Mouse (Mus musculus): ENCODE data around the gene Gm10197. TPM values are rescaled to one million over a fixed set of nuclear protein-coding genes. Genes with fewer than 3 reads are reported as not detected.
A peak's percentile ranks its signal among the peaks of the same experiment; 100 is the strongest.

The Gm10197 gene
- polyA plus RNA-seq, 1 experiment from 2014 or later: not detected

DNA sequence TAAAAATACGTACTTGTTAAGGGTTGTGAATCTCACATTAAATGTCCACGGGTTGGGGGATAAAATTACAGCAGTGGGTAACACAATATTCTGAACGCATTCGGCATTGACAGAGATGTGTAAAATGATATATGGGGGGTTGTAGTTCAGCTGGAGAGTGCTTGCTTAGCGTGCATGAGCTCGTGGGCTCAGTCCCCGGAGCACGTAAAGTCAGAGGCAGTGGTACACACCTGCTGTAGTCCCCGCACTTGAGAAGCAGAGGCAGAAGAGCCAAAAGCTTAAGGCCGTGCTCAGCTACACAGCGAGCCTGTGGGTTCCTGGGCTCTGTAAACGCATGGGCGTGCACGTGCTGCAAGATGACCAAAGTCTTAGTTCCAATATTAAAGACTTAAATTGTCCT lies 25.8 kb downstream of the Gm10197 start:
- no peak for ATAC-seq
- 84% methylated on average over 14 of the region's 14 CpGs for WGBS
- H3K27ac ChIP-seq: no peak overlapping the region

DNA sequence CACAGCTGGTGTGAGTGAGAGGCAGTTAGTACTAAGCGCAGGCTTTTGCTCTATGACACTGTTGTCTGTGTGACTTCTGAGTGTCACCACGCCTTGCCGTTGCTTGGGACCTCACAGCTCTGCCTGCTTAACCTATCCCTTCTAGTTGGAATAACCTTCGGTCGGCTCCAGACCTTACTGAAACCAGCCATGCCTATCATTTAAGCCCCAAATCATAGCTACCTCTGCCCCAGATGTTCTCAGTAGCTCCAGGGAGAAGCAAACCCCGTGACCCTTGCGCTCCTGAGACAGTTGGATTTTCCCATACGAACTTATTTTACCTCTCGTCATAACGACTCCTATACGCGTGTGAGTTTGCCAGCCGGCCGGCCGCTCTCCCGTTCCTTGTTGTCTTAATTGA lies 27.5 kb downstream of the Gm10197 start:
- Histone ChIP-seq H3K27ac (no peak overlapping the region), H3K9me3 (replicated peaks) (no peaks in the 10 kb centered on the region), H3K36me3 (ENCODE audit: poor library complexity, severe bottlenecking) (peaks cover 11% of the 10 kb centered on the region), H3K27me3 (no peaks in the 10 kb centered on the region), H3K4me1 (peaks cover 34% of the 10 kb centered on the region), H3K4me3 (no peak overlapping the region), H3K4me2 (no peak overlapping the region), H3K9ac (no peak overlapping the region)
- no peak for ATAC-seq
- WGBS: 70% methylated on average over 16 of the region's 16 CpGs

More for the DNA sequence above, 25.8 kb downstream of the Gm10197 start:
- Histone ChIP-seq H3K36me3 (ENCODE audit: poor library complexity, severe bottlenecking) (peaks cover 11% of the 10 kb centered on the region), H3K4me1 (peaks cover 23% of the 10 kb centered on the region), H3K27me3 (no peaks in the 10 kb centered on the region), H3K9ac (no peak overlapping the region), H3K4me3 (no peak overlapping the region), H3K9me3 (replicated peaks) (no peaks in the 10 kb centered on the region), H3K4me2 (no peak overlapping the region)

GRCm38 (mm10) chr19:53343174-53343881 lies 28.2 kb downstream of the Gm10197 start:
- Histone ChIP-seq H3K27me3 (no peaks in the 10 kb centered on the region), H3K4me1 (peaks cover 34% of the 10 kb centered on the region), H3K9me3 (replicated peaks) (no peaks in the 10 kb centered on the region), H3K36me3 (ENCODE audit: poor library complexity, severe bottlenecking) (peaks cover 12% of the 10 kb centered on the region), H3K4me2 (no peak overlapping the region), H3K27ac (no peak overlapping the region), H3K9ac (no peak overlapping the region), H3K4me3 (no peak overlapping the region)
- no peak for ATAC-seq
- WGBS: 94% methylated on average over 13 of the region's 13 CpGs

DNA sequence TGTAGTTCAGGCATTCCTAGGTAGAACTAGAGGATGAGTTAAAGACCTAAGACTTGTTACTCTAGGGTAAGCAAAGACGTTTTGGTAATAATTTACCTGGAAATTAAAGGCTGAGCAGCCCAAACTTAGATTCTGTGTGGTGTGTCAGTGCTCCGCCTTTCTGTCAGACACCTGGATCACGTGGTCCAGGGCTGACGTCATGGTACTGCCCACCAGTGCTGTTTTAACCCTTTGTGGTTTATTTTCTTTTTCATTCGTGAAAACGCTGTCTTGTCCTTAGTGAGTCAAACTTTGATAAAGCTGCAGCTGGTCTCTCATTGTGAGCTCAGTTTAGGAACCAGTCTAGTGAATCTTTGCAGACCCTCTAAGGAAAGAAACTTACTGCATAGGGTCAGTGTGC lies 31.1 kb downstream of the Gm10197 start:
- Histone ChIP-seq H3K9ac (no peak overlapping the region), H3K4me2 (no peak overlapping the region), H3K4me3 (no peak overlapping the region), H3K9me3 (replicated peaks) (peaks cover 4% of the 10 kb centered on the region; the same call in 1 of the 2 replicates), H3K4me1 (peaks cover 29% of the 10 kb centered on the region), H3K27me3 (no peaks in the 10 kb centered on the region), H3K36me3 (ENCODE audit: poor library complexity, severe bottlenecking) (peaks cover 14% of the 10 kb centered on the region), H3K27ac (no peak overlapping the region)
- ATAC-seq: no peak
- WGBS: 23% methylated on average over 6 of the region's 6 CpGs

GRCm38 (mm10) chr19:53335241-53335640 lies 36.3 kb downstream of the Gm10197 start:
- no peak overlapping the region for H3K4me2 ChIP-seq
- peaks cover 10% of the 10 kb centered on the region for H3K4me1 ChIP-seq
- peaks cover 46% of the 10 kb centered on the region for H3K36me3 ChIP-seq (ENCODE audit: poor library complexity, severe bottlenecking)
- peaks cover 4% of the 10 kb centered on the region; the same call in 1 of the 2 replicates for H3K9me3 ChIP-seq (replicated peaks)
- no peak overlapping the region for H3K9ac ChIP-seq
- H3K27me3 ChIP-seq: no peaks in the 10 kb centered on the region
- ATAC-seq: no peak
- no peak overlapping the region for H3K4me3 ChIP-seq
- H3K27ac ChIP-seq: no peak overlapping the region
- 93% methylated on average over 9 of the region's 9 CpGs for WGBS

GRCm38 (mm10) chr19:53333730-53334129 lies 37.8 kb downstream of the Gm10197 start:
- Histone ChIP-seq H3K9ac (no peak overlapping the region), H3K27me3 (no peaks in the 10 kb centered on the region), H3K36me3 (ENCODE audit: poor library complexity, severe bottlenecking) (peaks cover 44% of the 10 kb centered on the region), H3K4me2 (no peak overlapping the region), H3K4me3 (no peak overlapping the region), H3K9me3 (replicated peaks) (peaks cover 4% of the 10 kb centered on the region; the same call in 1 of the 2 replicates), H3K4me1 (peaks cover 11% of the 10 kb centered on the region), H3K27ac (no peak overlapping the region)
- no peak for ATAC-seq
- WGBS: 94% methylated on average over 6 of the region's 6 CpGs

- 96% methylated on average over 21 of the region's 21 CpGs for WGBS
- H3K27ac ChIP-seq: no peak overlapping the region
- H3K36me3 ChIP-seq (ENCODE audit: poor library complexity, severe bottlenecking): peaks cover 32% of the 10 kb centered on the region
- H3K4me2 ChIP-seq: no peak overlapping the region
- no peak for ATAC-seq
- no peaks in the 10 kb centered on the region for H3K27me3 ChIP-seq
- peaks cover 14% of the 10 kb centered on the region for H3K4me1 ChIP-seq
- no peak overlapping the region for H3K9ac ChIP-seq
- no peak overlapping the region for H3K4me3 ChIP-seq
- no peaks in the 10 kb centered on the region for H3K9me3 ChIP-seq (replicated peaks)
Measured at GRCm38 (mm10) chr19:53331882-53332500, 39.6 kb downstream of the Gm10197 start.

DNA sequence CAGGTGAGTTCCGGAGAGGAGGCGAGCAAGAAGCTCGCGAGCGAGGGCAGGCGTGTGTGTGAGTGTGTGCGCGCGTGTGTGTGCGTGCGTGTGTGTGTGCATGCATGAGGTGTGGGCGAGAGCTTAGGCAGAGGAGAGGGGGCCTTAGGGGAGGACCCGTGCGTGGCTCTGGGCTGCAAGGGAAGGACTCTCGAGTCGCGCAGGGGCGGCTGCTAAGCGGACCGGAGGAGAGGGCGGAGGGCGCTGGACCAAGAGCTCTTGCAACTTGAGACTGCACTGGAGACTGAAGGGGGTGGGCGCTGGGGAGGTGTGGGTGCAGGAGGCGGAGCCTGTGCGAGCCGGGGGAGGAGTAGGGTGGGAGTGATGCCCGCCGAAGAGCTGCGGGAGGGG lies 41.6 kb downstream of the Gm10197 start:
- Histone ChIP-seq H3K4me2 (peak overlapping the region; percentile 99), H3K4me3 (peak overlapping the region; percentile 81), H3K27ac (peak overlapping the region; percentile 40; the same call in 1 of the 2 replicates), H3K4me1 (peaks cover 31% of the 10 kb centered on the region), H3K27me3 (no peaks in the 10 kb centered on the region), H3K9ac (peak overlapping the region; percentile 84), H3K9me3 (replicated peaks) (no peaks in the 10 kb centered on the region), H3K36me3 (ENCODE audit: poor library complexity, severe bottlenecking) (peaks cover 28% of the 10 kb centered on the region)
- under 1% methylated on average over 28 of the region's 29 CpGs for WGBS
- ATAC-seq: peak; percentile 66

DNA sequence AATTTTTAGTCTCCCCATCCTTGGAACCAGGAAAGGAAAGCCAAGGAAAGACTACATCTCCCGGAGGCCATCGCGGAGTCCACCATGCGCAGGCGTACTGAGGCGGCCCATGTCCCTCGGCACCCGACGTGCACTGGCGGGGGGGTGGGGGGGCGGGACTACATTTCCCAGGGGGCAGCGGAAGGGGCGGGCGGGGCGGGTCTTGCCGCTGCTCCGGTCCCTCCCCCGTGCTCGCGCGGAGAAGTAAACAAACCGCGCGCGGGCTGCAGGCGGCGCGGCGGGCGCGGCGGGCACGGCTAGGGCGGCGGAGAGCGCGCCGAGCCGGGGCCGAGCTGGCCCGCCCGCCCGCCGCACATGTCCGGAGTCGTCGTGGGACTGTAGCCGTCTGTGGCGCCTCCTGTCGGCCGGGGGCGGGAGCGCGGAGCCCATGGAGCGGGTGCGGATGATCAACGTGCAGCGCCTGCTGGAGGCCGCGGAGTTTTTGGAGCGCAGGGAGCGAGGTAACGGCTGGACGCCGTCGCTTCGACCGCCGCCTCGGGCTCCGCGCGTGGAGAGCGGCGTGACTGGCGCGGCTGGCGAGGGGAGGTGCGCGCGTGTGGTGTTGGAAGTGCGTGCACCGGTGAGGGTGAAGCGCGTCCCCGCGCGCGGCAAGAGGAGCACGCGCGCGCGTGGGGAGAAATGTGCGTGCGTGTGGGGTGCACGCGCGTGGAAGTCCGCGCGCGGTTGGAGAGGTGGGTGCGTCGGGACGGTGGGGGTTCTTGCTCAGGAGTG lies 42.2 kb downstream of the Gm10197 start:
- ATAC-seq: peak; percentile 87
- peaks cover 36% of the 10 kb centered on the region for H3K4me1 ChIP-seq
- peak overlapping the region; percentile 99 for H3K4me2 ChIP-seq
- no peaks in the 10 kb centered on the region for H3K27me3 ChIP-seq
- WGBS: under 1% methylated on average over 86 of the region's 106 CpGs
- no peaks in the 10 kb centered on the region for H3K9me3 ChIP-seq (replicated peaks)
- H3K27ac ChIP-seq: peak overlapping the region; percentile 40
- H3K4me3 ChIP-seq: peak overlapping the region; percentile 81
- H3K36me3 ChIP-seq (ENCODE audit: poor library complexity, severe bottlenecking): peaks cover 23% of the 10 kb centered on the region
- peak overlapping the region; percentile 84 for H3K9ac ChIP-seq

GRCm38 (mm10) chr19:53328116-53328515 lies 43.5 kb downstream of the Gm10197 start:
- no peak overlapping the region for H3K4me3 ChIP-seq
- peaks cover 16% of the 10 kb centered on the region for H3K36me3 ChIP-seq (ENCODE audit: poor library complexity, severe bottlenecking)
- no peak overlapping the region for H3K27ac ChIP-seq
- no peak for ATAC-seq
- no peak overlapping the region for H3K9ac ChIP-seq
- no peak overlapping the region for H3K4me2 ChIP-seq
- WGBS: 76% methylated on average over 9 of the region's 9 CpGs
- H3K27me3 ChIP-seq: no peaks in the 10 kb centered on the region
- H3K4me1 ChIP-seq: peaks cover 40% of the 10 kb centered on the region
- H3K9me3 ChIP-seq (replicated peaks): no peaks in the 10 kb centered on the region

DNA sequence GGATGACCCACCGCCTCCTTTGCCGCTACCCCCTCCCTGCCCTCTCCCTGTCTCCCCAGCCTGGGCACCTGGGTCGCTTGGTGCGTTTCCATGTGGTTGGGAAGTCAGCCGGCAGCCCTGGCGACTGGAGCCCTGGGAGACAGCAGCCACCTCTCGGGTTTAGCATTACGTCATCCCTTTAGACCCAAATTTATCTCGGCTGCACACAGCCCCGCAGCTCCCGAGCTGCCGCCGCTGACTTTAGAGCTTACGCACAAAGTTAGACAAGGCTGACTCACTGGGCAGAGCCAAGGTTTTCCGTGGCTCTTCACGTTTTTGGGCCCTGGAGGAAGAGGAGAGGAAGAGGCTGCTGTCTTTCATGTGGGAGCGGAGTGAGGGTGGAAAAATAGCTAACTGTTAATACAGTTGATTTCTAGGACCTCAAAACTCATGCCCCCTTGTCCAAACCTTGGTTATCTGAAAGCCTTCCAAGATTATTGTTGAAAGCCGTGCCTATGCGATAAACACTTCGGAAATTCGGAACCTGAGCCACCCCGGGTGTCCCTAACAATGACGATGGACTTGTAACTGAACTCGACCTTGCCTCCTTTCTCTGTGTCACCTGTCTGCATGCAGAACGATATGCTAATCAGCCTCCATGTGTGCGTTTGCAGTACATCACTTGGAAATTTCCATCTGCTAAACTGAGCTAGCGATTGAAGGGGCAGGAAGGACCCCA lies 45.8 kb downstream of the Gm10197 start:
- 9% methylated on average over 27 of the region's 27 CpGs for WGBS
- Histone ChIP-seq H3K9me3 (replicated peaks) (no peaks in the 10 kb centered on the region), H3K27ac (peak overlapping the region; percentile 36), H3K27me3 (no peaks in the 10 kb centered on the region), H3K4me2 (peak overlapping the region; percentile 58), H3K4me1 (peaks cover 40% of the 10 kb centered on the region), H3K4me3 (peak overlapping the region; percentile 28), H3K9ac (peak overlapping the region; percentile 61), H3K36me3 (ENCODE audit: poor library complexity, severe bottlenecking) (no peaks in the 10 kb centered on the region)
- ATAC-seq: peak; percentile 20; the same call in 1 of the 2 replicates

Measured in forebrain, embryonic 13.5 days (tissue).